Mouse (Mus musculus) adrenal gland (tissue): Measurements from ENCODE around the gene Atg4d.
"Not testable (repeated sequence)": the region's sequence is repeated elsewhere in the genome, so short reads cannot be mapped to it uniquely, and the experiment has no call there.

Experiments used
- intact Hi-C: fragments of 180-260 bp; cut with DNase I; formaldehyde crosslinking; loops from one replicate; pipeline ENCODE4 v1.15.1; 2025
- long read RNA-seq, 2 experiments: library from polyadenylated mRNA; unstranded; transcript quantifications; one replicate each; pipeline ENCODE4 v2.0.0; 2020; ENCODE audit warnings: borderline replicate concordance in 1 of 2; ENCODE audit not compliant: insufficient replicate concordance in 1 of 2

The Atg4d gene
- long read RNA-seq, experiment 1, full-length matches to known transcripts: 29 of 36 reads
- long read RNA-seq, experiment 1, partial matches to known transcripts: 2 of 36 reads
- long read RNA-seq, experiment 1, other reads (novel, unspliced or antisense): 5 of 36 reads
- long read RNA-seq, experiment 2, full-length matches to known transcripts: 38 of 53 reads
- long read RNA-seq, experiment 2, partial matches to known transcripts: 5 of 53 reads
- long read RNA-seq, experiment 2, other reads (novel, unspliced or antisense): 10 of 53 reads

- intact Hi-C loops: no loop called here
Observed at GRCm38 (mm10) chr9:21265000-21265561, at the start of gene Atg4d. TSS of gene Atg4d (plus strand) at chr9:21265293.

DNA sequence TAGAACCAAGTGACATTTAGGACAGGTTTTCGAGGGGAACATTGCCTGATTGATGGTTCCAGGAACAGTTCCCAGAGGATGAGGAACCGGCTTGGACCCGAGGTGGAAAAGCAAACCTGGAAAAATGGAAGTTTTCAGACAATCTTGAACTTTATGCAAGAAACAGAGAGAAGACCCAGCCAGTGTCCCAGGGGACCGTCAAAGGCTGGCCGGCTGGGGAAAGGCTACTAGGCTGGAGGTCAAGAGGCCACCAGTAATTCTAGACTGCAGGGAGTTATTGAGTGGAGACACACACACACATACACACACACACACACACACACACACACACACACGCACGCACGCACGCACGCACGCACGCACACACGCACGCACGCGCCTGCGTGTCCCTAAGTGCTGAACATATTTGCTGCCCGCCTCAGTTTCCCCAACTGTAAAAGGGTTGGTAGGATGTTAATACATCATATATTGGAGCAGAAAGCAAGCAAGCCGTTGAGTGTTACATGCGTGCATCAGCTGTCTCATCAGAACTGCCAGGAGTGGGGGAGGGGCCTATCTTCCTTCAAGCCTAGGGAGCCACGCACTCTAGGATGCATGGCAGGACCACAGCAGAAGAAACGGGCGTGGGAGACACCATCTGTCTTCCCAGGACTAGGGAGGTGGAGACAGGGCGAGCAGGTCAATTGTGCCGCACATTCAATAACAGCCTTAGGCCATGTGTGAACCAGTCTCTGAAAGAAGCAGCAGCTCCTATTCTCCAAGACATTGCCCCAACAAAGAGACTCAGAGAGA lies 48.8 kb upstream of the Atg4d start:
- intact Hi-C loops: no loop called here

DNA sequence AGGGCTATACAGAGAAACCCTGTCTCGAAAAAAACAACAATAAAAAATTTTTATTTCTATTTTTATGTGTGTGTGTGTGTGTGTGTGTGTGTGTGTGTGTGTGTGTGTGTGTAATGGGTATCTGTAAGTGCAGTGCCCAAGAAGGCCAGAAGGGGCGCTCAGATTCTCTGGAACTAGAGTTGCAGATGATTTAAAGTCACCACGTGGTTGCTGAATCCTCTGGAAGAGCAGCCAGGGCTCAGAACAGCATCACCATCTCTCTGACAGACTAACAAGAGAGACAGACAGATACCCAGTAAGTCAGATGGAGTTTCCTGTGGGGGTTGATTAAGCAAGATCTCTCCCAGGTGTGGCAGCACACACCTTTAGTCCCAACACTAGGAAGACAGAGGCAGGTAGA lies 45.3 kb upstream of the Atg4d start:
- intact Hi-C loops: no loop called here

GRCm38 (mm10) chr9:21220490-21221382 lies 44.4 kb upstream of the Atg4d start:
- intact Hi-C loops: no loop called here

GRCm38 (mm10) chr9:21221383-21221929 lies 43.6 kb upstream of the Atg4d start:
- intact Hi-C loops: no loop called here

- intact Hi-C loops: not testable (repeated sequence)
Observed at GRCm38 (mm10) chr9:21223490-21223889, 41.6 kb upstream of the Atg4d start.

DNA sequence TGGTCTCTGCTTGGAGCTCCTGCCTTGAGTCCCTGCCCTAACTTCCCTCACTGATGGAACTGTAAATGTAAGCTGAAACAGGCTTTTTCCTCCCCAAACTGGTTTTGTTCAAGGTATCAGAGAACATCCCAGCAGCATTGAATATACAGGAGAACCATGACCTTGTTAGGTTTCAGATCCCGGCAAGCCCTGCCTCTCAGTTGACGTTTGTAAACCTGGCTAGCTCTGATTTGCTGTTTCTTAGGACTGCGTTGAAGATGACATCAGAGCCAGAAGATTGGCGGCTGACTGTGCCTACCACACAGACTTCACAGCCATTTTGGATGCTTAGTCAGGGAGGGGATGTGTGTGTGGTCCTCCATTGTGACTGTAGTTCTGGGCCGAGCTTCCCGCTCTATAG lies 41.2 kb upstream of the Atg4d start:
- intact Hi-C loops: no loop called here

DNA sequence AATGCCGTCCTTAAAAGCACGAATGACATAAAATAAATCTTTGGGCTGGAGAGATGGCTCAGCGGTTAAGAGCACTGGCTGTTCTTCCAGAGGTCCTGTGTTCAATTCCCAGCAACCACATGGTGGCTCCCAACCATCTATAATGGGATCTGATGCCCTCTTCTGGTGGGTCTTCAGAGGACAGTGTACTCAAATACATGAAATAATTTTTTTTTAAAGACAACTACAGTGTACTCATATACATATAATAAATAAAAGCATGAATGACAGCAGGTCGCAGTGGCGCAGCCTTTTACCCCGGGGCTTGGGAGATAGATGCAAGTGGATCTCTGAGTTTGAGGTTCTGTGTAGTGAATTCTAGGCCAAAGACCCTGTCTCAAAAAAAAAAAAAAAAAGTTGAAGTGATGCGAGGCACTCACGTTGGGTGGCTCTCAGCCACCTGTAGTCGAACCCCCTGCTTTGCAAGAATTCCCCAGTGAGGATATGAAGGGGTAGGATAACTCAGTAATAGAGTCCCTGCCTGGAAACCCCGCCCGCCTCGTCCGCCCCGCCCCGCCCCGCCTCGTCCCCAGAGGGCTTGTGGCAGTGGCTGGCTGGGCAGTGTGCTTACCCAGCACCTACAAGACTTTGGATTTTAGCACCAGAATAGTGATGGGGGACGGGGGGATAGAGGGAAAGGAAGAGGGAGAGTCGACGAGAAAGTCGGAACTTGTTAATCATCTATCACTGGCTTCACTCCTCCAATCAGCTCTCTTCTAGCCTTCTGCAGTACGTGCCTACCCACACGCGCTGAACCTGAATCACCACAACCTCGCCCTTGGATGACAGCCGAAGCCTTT lies 40.3 kb upstream of the Atg4d start:
- intact Hi-C loops: no loop called here

DNA sequence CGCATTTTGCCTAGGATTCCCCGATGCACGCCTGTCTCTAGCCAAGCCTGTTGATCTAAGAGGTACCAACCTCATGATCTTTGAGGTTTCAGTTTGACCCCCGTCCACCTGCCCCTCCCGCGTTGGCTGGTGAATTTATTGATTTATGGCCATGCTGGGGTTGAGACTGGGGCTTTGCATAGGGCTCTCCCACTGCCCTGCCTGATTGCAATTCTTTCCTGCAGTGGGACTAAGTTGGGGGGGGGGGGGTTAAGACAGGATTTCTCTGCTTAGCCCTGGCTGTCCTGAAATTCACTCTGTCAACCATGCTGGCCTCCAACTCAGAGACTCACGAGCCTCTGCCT lies 39.7 kb upstream of the Atg4d start:
- intact Hi-C loops: no loop called here

DNA sequence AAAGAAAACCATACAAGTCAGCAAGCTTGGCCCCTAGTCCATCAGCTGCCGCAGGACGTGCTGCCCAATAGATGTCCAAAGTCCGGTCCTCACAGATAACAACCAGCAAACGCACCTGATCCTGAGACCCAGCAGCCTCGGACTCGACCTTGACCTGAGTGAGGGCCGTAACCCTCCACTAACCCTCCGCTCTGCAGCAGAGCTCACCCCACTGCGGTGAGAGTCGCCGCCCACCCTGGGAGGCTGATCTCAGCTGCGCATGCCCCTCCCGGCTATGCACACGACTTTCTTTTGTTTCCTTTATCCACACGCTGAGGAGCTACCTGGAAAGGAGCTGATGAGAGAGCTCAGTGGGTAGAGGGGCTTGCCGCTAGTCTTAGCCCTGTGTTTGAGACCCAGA lies 37.8 kb upstream of the Atg4d start:
- intact Hi-C loops: no loop called here

GRCm38 (mm10) chr9:21231551-21231950 lies 33.5 kb upstream of the Atg4d start:
- intact Hi-C loops: no loop called here

DNA sequence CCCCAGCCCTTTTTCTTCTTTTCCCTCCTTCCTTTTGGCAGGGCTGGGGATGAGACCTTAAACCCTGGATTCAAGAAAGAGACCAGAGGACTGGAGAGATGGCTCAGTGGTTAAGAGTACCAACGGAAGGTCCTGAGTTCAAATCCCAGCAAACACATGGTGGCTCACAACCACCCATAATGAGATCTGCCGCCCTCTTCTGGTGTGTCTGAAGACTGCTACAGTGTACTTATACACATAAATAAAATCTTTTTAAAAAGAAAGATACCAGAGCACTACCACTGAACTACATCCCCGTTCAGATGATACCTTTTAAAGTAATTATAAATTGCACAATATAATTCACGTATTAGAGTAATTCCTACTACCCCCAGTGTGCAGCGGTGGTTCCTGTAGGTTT lies 32.2 kb upstream of the Atg4d start:
- intact Hi-C loops: no loop called here

GRCm38 (mm10) chr9:21233366-21233765 lies 31.7 kb upstream of the Atg4d start:
- intact Hi-C loops: no loop called here

DNA sequence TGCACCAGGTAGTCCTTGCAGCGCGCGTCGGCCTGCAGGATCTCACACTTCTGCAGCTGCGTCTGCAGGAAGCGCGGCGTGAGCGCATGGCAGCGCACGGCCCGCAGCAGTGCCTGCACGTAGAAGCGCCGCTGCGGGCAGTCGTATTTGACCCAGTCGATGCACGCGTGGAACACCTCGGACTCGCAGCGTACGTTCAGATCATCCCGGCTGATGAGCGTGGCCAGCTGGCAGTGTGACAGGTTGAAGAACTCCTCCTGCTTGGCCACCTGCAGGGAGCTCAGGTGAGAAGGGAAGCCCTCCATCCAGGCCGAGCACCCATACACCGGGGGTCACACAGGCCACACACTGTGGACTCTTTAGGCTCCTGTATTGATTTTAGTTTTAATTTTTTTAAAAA lies 31.3 kb upstream of the Atg4d start:
- intact Hi-C loops: no loop called here

- intact Hi-C loops: no loop called here
Observed at GRCm38 (mm10) chr9:21235341-21235740, 29.8 kb upstream of the Atg4d start.

DNA sequence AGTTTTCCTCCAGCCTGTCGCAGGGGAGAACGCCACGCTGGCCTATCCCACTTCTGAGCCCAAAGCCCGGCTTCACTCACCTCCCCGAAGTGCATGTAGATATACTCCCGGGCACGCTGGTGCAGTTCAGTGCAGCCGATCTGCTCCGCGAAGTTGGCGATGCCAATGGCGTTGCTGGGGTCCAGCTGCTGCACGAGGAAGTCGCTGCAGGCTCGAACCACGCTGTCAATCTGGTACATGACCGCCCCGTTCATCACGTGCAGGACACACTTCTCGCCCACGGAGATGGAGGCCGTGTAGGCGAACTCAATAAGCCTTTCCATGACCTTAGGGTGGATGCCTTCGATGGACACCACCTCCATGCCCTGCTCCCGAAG lies 28.1 kb upstream of the Atg4d start:
- intact Hi-C loops: no loop called here

GRCm38 (mm10) chr9:21237368-21238003 lies 27.6 kb upstream of the Atg4d start:
- intact Hi-C loops: no loop called here

- intact Hi-C loops: no loop called here
Observed at GRCm38 (mm10) chr9:21238004-21238732, 26.9 kb upstream of the Atg4d start.

GRCm38 (mm10) chr9:21238733-21239464 lies 26.2 kb upstream of the Atg4d start, which contains the start of gene Keap1:
TSS of gene Keap1 (minus strand) at chr9:21239361.
- intact Hi-C loops: no loop called here
